Mouse (Mus musculus) heart, postnatal 0 days (tissue): ENCODE data around the gene Gm49486. TPM values are rescaled to one million over a fixed set of nuclear protein-coding genes. Genes with fewer than 3 reads are reported as not detected.

Experiments
- ATAC-seq: fragments of 200-750 bp; cut with Nextera tagmentation; 2 replicates; pipeline ENCODE4 v1.8.0; 2017; ENCODE audit warnings: low read depth, moderate number of reproducible peaks, moderate library complexity; ENCODE audit not compliant: insufficient read depth
- DNase-seq: peaks from one replicate; pipeline ENCODE4 v3.0.0-alpha.2; 2016; ENCODE audit warnings: low spot score
- H3K27ac ChIP-seq: fragments of 300-500 bp; sonication (generic); 2 replicates; pipeline ENCODE4 v1.5.1; 2014; ENCODE audit warnings: low read depth, mild to moderate bottlenecking
- H3K27me3 ChIP-seq: fragments of 300-500 bp; sonication (generic); 2 replicates; pipeline ENCODE4 v1.6.1; 2014; ENCODE audit warnings: low read length, mixed read lengths; ENCODE audit not compliant: control insufficient read depth, insufficient read depth
- H3K36me3 ChIP-seq: fragments of 300-500 bp; sonication (generic); replicated peaks from 2 replicates; pipeline ENCODE4 v1.6.1; 2014; ENCODE audit warnings: low read length, mixed read lengths; ENCODE audit not compliant: control insufficient read depth, insufficient read depth
- H3K4me1 ChIP-seq: fragments of 300-500 bp; sonication (generic); 2 replicates; pipeline ENCODE4 v1.6.1; 2014; ENCODE audit warnings: antibody characterized with exemption; ENCODE audit not compliant: control insufficient read depth, insufficient read depth
- H3K4me2 ChIP-seq: fragments of 300-500 bp; sonication (generic); 2 replicates; pipeline ENCODE4 v1.6.1; 2014; ENCODE audit warnings: low read depth, mild to moderate bottlenecking, low read length, moderate library complexity
- H3K4me3 ChIP-seq: fragments of 300-500 bp; sonication (generic); 2 replicates; pipeline ENCODE4 v1.5.1; 2014; ENCODE audit warnings: low read depth, low read length
- H3K9ac ChIP-seq: fragments of 300-500 bp; sonication (generic); replicated peaks from 2 replicates; pipeline ENCODE4 v1.6.1; 2014; ENCODE audit warnings: low read depth, low read length, mixed read lengths
- H3K9me3 ChIP-seq: fragments of 300-500 bp; sonication (generic); replicated peaks from 2 replicates; pipeline ENCODE4 v1.6.1; 2016; ENCODE audit warnings: low read length; ENCODE audit not compliant: control insufficient read depth
- CTCF ChIP-seq: IDR thresholded peaks from 2 replicates; pipeline ENCODE4 v1.5.1; 2016; ENCODE audit warnings: antibody characterized with exemption, control low read depth, low read depth
- EP300 ChIP-seq: IDR thresholded peaks from 2 replicates; pipeline ENCODE4 v1.6.1; 2016; ENCODE audit warnings: antibody characterized with exemption, low read depth
- WGBS: fragments of 180-500 bp; shearing (Covaris S2); extraction: QIAGEN DNeasy Blood & Tissue Kit; methylation state at CpG from one replicate; pipeline ENCODE4 v1.1.7; 2014; 5-methylcytosine and 5-hydroxymethylcytosine counted together
- polyA plus RNA-seq: library from polyadenylated mRNA; unstranded; fragments of >200 nt; fragmentation: Nextera tagmentation; extraction: Ambion mirVana; gene quantifications from 2 replicates; pipeline ENCODE4 v1.2.1, GENCODE M21; 2015
- total RNA-seq: library from RNA; depleted of rRNA; stranded (reverse); fragments of >200 nt; gene quantifications from 2 replicates; pipeline ENCODE4 v1.2.3, GENCODE M21; 2014; ENCODE audit warnings: low replicate concordance

Gene Gm49486
- total and polyA plus RNA-seq, 2 experiments from 2014 or later = 0.74 to 0.80 TPM

DNA sequence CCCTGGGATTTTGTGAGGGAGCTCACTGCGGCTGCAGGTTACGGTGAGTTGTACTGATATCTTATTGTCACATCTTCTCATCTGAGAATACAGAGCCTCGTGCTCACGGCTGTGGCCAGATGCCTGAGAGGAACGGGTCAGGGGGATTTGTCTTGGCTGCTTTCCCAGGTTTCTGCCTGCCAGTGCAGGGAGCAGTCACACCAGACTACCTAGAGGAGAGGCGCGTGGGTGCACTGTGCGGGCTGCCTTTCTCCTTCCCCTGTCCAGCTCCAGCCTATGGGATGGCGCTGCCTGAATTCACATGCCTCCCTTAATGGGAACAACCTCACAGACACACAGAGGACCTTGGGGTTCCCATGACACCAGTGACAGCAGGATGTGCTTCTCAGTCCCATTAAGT lies 6.1 kb downstream of the Gm49486 start:
- WGBS = 25% methylated on average over 9 of the region's 9 CpGs
- H3K4me1 ChIP-seq = peaks cover 5% of the 10 kb centered on the region; the same call in 1 of the 2 replicates
- 0 out of 2 replicates have a peak overlapping the region, but pooled peaks have one; percentile 38 for H3K27ac ChIP-seq
- H3K9me3 ChIP-seq = no peaks in the 10 kb centered on the region
- TF ChIP-seq EP300 = no peak
- no peak for TF ChIP-seq CTCF
- DNase-seq (peak; percentile 60), ATAC-seq (peak; percentile 62)
- no peak overlapping the region for H3K4me2 ChIP-seq
- H3K27me3 ChIP-seq = no peaks in the 10 kb centered on the region
- H3K36me3 ChIP-seq = peaks cover 50% of the 10 kb centered on the region
- H3K4me3 ChIP-seq = no peak overlapping the region
- H3K9ac ChIP-seq = no peak overlapping the region

DNA sequence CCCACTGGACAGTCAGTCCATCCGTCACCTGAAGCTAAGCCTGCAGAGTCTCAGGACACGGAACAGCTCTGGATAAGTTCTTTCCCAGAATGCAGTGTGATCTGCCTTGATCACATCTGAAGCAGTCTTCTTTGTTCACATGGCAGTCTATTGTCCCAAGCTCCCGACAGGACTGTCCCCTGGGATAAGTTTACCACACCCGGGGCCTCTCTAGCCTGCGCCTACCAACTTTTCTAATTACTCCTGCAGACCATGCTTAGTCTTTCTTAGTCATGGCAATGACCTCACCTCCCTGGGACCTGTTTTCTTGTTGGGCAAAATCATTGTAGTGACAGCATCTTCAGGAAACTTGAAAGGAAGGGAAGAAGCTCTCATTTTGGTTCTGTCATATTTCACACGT lies 8.8 kb downstream of the Gm49486 start:
- 74% methylated on average over 6 of the region's 6 CpGs for WGBS
- DNase-seq = no peak
- TF ChIP-seq EP300 (no peak), CTCF (no peak)

DNA sequence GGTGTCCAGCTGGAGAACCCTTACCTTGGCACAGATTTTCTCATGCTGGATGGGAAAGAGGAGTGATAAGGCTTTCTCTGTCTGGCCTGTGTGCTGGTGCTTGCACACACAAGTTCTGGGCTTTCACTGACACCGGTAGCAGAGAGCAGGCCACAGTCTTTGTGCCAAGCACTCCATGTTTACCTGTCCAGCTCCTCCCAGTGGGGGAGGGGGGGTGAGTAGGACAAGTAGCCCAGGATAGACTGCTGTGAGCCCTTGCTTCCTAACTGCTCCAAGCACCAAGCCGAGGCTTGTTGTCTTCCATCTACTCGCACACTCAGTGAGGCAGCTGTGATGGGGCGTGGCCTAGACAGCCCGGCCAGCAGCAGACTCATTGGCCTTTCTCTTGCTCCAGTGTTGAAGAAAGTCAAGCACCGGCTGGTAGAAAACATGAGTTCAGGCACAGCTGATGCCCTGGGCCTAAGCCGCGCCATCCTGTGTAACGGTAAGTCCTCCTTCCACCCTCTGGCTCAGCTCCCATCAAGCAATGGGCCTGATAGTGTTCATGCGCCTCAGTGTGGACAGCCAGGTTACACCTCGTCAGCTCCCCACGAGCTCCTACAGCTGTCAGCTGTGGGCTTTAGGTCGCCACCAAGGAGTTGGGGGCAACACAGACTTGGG lies 13.5 kb downstream of the Gm49486 start:
- Histone ChIP-seq H3K9me3 (no peaks in the 10 kb centered on the region), H3K4me1 (peaks cover 19% of the 10 kb centered on the region), H3K36me3 (peaks cover 47% of the 10 kb centered on the region), H3K9ac (no peak overlapping the region), H3K27me3 (no peaks in the 10 kb centered on the region), H3K4me2 (no peak overlapping the region), H3K4me3 (no peak overlapping the region), H3K27ac (peak overlapping the region; percentile 58)
- no peak for DNase-seq
- 44% methylated on average over 13 of the region's 13 CpGs for WGBS
- ATAC-seq = no peak
- TF ChIP-seq EP300 (no peak), CTCF (no peak)

More for the DNA sequence above, 8.8 kb downstream of the Gm49486 start:
- Histone ChIP-seq H3K27ac (no peak overlapping the region), H3K9ac (no peak overlapping the region), H3K9me3 (no peaks in the 10 kb centered on the region), H3K4me2 (no peak overlapping the region), H3K4me3 (no peak overlapping the region), H3K27me3 (no peaks in the 10 kb centered on the region), H3K36me3 (peaks cover 40% of the 10 kb centered on the region), H3K4me1 (peaks cover 10% of the 10 kb centered on the region)
- ATAC-seq = no peak

DNA sequence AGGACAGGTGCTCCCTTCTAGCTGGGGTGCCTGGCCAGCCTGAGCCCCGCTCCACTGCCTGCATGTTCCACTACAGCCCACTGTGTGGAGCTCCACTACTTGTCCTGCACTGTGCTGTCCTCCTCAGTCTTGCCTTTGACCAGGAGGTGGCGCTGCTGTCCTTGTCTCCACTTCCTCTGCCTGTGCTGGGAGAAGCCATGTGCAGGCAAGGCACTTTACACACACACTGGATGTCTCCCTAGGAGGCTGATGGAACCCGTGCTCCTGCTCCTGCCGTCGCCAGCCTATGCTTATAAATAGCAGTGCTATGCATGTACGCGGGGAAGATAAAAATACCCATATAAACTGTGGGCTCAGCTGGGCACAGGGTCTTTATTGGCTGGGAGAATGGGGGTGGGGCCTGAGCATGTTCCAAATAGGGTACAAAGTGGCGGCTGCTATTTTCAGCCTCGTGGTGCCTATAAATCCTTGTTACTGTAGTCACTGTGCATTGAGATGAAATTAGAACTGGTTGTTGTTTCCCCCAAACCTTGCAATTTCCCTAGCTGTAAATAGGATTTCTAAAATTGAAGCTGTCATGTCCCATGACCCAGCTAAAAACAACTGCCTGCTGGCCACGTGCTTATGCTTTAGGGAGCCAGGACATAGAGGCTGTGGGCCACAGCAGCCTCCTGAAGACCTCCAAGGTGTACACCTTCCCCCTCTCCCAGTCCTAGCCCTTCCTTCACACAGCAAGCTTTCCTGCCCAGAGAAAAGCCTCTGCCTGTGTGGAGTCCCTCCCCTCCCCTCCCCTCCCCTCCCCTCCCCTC lies 14.2 kb downstream of the Gm49486 start:
- no peaks in the 10 kb centered on the region for H3K9me3 ChIP-seq
- H3K27ac ChIP-seq = peak overlapping the region; percentile 87
- H3K4me1 ChIP-seq = peaks cover 19% of the 10 kb centered on the region
- peaks cover 55% of the 10 kb centered on the region for H3K36me3 ChIP-seq
- ATAC-seq = peak; percentile 95
- no peak overlapping the region for H3K4me2 ChIP-seq
- no peaks in the 10 kb centered on the region for H3K27me3 ChIP-seq
- no peak overlapping the region for H3K4me3 ChIP-seq
- DNase-seq = peak; percentile 97
- H3K9ac ChIP-seq = no peak overlapping the region
- peak; percentile 100 for TF ChIP-seq CTCF
- peak; percentile 86 for TF ChIP-seq EP300
- WGBS = 6% methylated on average over 10 of the region's 10 CpGs

DNA sequence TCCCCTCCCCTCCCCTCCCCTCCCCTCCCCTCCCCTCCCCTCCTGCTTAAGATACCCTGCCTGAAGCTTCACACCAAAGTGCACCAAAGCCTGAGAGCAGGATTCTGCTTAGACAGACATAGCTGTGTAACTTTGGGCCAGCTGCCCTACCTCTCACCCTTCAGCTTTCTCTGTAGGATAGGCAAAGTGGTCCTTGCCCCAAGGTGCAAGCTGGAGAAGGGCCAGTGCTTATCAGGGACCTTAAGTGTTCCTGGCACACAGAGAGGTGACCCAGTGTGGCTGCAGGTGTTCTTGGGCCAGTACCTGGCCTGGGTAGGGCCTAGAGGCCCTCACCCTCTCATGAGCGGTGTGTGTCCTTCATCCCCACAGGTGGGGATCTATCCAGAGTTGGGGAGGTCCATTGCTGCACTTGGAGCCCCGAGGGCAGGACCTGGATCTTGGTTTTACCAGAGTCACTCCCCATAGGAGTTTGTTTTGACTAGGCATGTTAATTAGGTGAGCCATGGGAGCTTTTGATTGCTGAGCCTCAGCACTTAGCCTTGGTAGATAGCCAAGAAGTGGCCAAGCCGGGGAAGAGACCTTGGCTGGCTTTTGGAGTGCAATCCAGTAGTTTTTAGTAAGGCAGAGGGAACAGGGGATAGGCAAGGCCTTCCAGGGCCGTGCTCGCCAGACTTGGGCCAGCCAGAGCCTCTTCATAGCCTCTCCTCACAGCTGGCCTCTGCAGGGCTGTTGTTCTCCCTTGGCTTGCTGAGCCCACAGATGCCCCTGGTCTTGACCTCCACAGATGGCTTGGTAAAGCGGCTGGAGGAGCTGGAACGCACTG lies 15.1 kb downstream of the Gm49486 start:
- H3K4me3 ChIP-seq = no peak overlapping the region
- H3K9me3 ChIP-seq = no peaks in the 10 kb centered on the region
- no peak for DNase-seq
- WGBS = 47% methylated on average over 7 of the region's 7 CpGs
- H3K4me1 ChIP-seq = peaks cover 19% of the 10 kb centered on the region
- H3K27ac ChIP-seq = peak overlapping the region; percentile 88
- ATAC-seq = no peak
- TF ChIP-seq EP300 = no peak
- TF ChIP-seq CTCF = no peak
- H3K36me3 ChIP-seq = peaks cover 58% of the 10 kb centered on the region
- no peak overlapping the region for H3K9ac ChIP-seq
- H3K4me2 ChIP-seq = no peak overlapping the region
- no peaks in the 10 kb centered on the region for H3K27me3 ChIP-seq
